ENCODE assay signal across 8 mouse cellular contexts in genomic region chr8:105278911-105279334, GRCm38 (mm10). TPM values are rescaled to one million over a fixed set of nuclear protein-coding genes. Genes with fewer than 3 reads are reported as not detected.
DNase-seq lines count a peak whose midpoint lies in the region; ATAC-seq and TF ChIP-seq lines count a peak whose summit lies in the region.

No protein-coding gene starts in this region.

- H3K9ac ChIP-seq in hindbrain, embryonic 15.5 days: no peak overlapping the region
- no peak overlapping the region for H3K9ac ChIP-seq in lung, embryonic 14.5 days

- H3K36me3 ChIP-seq in hindbrain, embryonic 15.5 days: peaks cover 24% of the 10 kb centered on the region
- H3K36me3 ChIP-seq in lung, embryonic 14.5 days (ENCODE audit: insufficient read depth): peaks cover 13% of the 10 kb centered on the region; the same call in 1 of the 2 replicates

- H3K9me3 ChIP-seq in hindbrain, embryonic 15.5 days: no peaks in the 10 kb centered on the region
- H3K9me3 ChIP-seq in lung, embryonic 14.5 days (ENCODE audit: low read depth, low read length): no peaks in the 10 kb centered on the region

- peak; percentile 93 to 95 for DNase-seq in cerebellum, postnatal 10 days
- DNase-seq in gastrocnemius, adult 18-20 months (ENCODE audit: low spot score): peak; percentile 87
- peak; percentile 80 to 88 for DNase-seq in layer of hippocampus, postnatal 10 days (ENCODE audit: low spot score in 2 of 2)
- peak; percentile 71 for DNase-seq in lung, embryonic 14.5 days
- peak; percentile 84 for DNase-seq in ovary, postnatal 36 days (ENCODE audit: low spot score)
- DNase-seq in MN1 (ENCODE audit: low spot score): no peak

- 0 out of 2 replicates have a peak overlapping the region, but pooled peaks have one; percentile 12 for H3K4me3 ChIP-seq in hindbrain, embryonic 15.5 days
- H3K4me3 ChIP-seq in lung, embryonic 14.5 days (ENCODE audit: low read depth, low read length): peak overlapping the region; percentile 23; the same call in 1 of the 2 replicates

- ATAC-seq in activated CD4-positive, CD25-positive, alpha-beta regulatory T cell, adult 4 months: peak; percentile 69
- ATAC-seq in hindbrain, embryonic 15.5 days (ENCODE audit: low FRiP score, low read depth): peak; percentile 46
- peak; percentile 50 for ATAC-seq in lung, embryonic 14.5 days (ENCODE audit: insufficient read depth)

- peak; percentile 45; the same call in 1 of the 2 replicates for TF ChIP-seq CTCF in lung, embryonic 14.5 days (IDR thresholded peaks at IDR 0.05; ENCODE audit: low read depth)

- WGBS in hindbrain, embryonic 15.5 days: 2% methylated on average over 28 of the region's 28 CpGs
- WGBS in lung, embryonic 14.5 days: 6% methylated on average over 28 of the region's 28 CpGs

- peaks cover 26% of the 10 kb centered on the region for H3K4me1 ChIP-seq in hindbrain, embryonic 15.5 days (replicated peaks)
- H3K4me1 ChIP-seq in lung, embryonic 14.5 days (ENCODE audit: insufficient read depth): peaks cover 3% of the 10 kb centered on the region; the same call in 1 of the 2 replicates

- H3K27ac ChIP-seq in hindbrain, embryonic 15.5 days (replicated peaks): no peak overlapping the region
- no peak overlapping the region for H3K27ac ChIP-seq in lung, embryonic 14.5 days (ENCODE audit: low read depth)

- peak overlapping the region; percentile 51 for H3K4me2 ChIP-seq in hindbrain, embryonic 15.5 days
- peak overlapping the region; percentile 47 for H3K4me2 ChIP-seq in lung, embryonic 14.5 days

- peaks cover 36% of the 10 kb centered on the region for H3K27me3 ChIP-seq in hindbrain, embryonic 15.5 days
- H3K27me3 ChIP-seq in lung, embryonic 14.5 days (ENCODE audit: insufficient read depth, low read length): peaks cover 65% of the 10 kb centered on the region

RNA-seq across cellular contexts. Expression of gene Nol3, which starts 3.0 kb away (rescaled TPM):
- not detected for polyA plus RNA-seq in activated CD4-positive, CD25-positive, alpha-beta regulatory T cell, adult 4 months (2017; shearing (Covaris generic))
- total RNA-seq in gastrocnemius, adult 18-20 months (2021): 10 to 100 TPM; 32.7 to 38.9 TPM
- 5.2 and 5.7 TPM in 2 replicates for polyA plus RNA-seq in hindbrain, embryonic 15.5 days (2015; fragmentation: Nextera tagmentation; extraction: Ambion mirVana)
- 1 to 10 TPM; 3.6 to 3.7 TPM for total RNA-seq in layer of hippocampus, postnatal 10 days (2021)
- 0.61 and 1.1 TPM in 2 replicates for polyA plus RNA-seq in lung, embryonic 14.5 days (2014; fragmentation: Nextera tagmentation; extraction: Ambion mirVana)

RNA-seq across cellular contexts. Expression of gene Hsf4, which starts 9.3 kb away (rescaled TPM):
- polyA plus RNA-seq in activated CD4-positive, CD25-positive, alpha-beta regulatory T cell, adult 4 months (2017; shearing (Covaris generic)): under 1 TPM; 0.31 to 0.37 TPM
- 10 to 100 TPM in 1 of 2 experiments, 1 to 10 TPM in 1; 9.8 to 11.1 TPM for total RNA-seq in gastrocnemius, adult 18-20 months (2021)
- polyA plus RNA-seq in hindbrain, embryonic 15.5 days (2015; fragmentation: Nextera tagmentation; extraction: Ambion mirVana): 0.54 and 0.76 TPM in 2 replicates
- under 1 TPM; 0.57 to 0.83 TPM for total RNA-seq in layer of hippocampus, postnatal 10 days (2021)
- polyA plus RNA-seq in lung, embryonic 14.5 days (2014; fragmentation: Nextera tagmentation; extraction: Ambion mirVana): 0.33 and 0.34 TPM in 2 replicates

RNA-seq across cellular contexts. Expression of gene 4931428F04Rik, which starts 10.7 kb away (rescaled TPM):
- polyA plus RNA-seq in activated CD4-positive, CD25-positive, alpha-beta regulatory T cell, adult 4 months (2017; shearing (Covaris generic)): 1 to 10 TPM in 1 of 2 experiments, under 1 TPM in 1; 0.79 to 1.1 TPM
- total RNA-seq in gastrocnemius, adult 18-20 months (2021): under 1 TPM; 0.53 to 0.74 TPM
- 124 and 146 TPM in 2 replicates for polyA plus RNA-seq in hindbrain, embryonic 15.5 days (2015; fragmentation: Nextera tagmentation; extraction: Ambion mirVana)
- 10 to 100 TPM; 60.0 to 60.5 TPM for total RNA-seq in layer of hippocampus, postnatal 10 days (2021)
- 9.0 and 9.5 TPM in 2 replicates for polyA plus RNA-seq in lung, embryonic 14.5 days (2014; fragmentation: Nextera tagmentation; extraction: Ambion mirVana)

RNA-seq across cellular contexts. Expression of gene Fbxl8, which starts 14.5 kb away (rescaled TPM):
- polyA plus RNA-seq in activated CD4-positive, CD25-positive, alpha-beta regulatory T cell, adult 4 months (2017; shearing (Covaris generic)): 10 to 100 TPM; 17.7 to 24.2 TPM
- under 1 TPM; 0.55 to 0.71 TPM for total RNA-seq in gastrocnemius, adult 18-20 months (2021)
- 1.3 and 1.6 TPM in 2 replicates for polyA plus RNA-seq in hindbrain, embryonic 15.5 days (2015; fragmentation: Nextera tagmentation; extraction: Ambion mirVana)
- under 1 TPM; 0.45 to 0.87 TPM for total RNA-seq in layer of hippocampus, postnatal 10 days (2021)
- 3.8 and 4.6 TPM in 2 replicates for polyA plus RNA-seq in lung, embryonic 14.5 days (2014; fragmentation: Nextera tagmentation; extraction: Ambion mirVana)

RNA-seq across cellular contexts. Expression of gene Tradd, which starts 14.5 kb away (rescaled TPM):
- polyA plus RNA-seq in activated CD4-positive, CD25-positive, alpha-beta regulatory T cell, adult 4 months (2017; shearing (Covaris generic)): 10 to 100 TPM; 54.2 to 64.6 TPM
- total RNA-seq in gastrocnemius, adult 18-20 months (2021): 1 to 10 TPM; 2.8 to 3.3 TPM
- 18.3 and 19.3 TPM in 2 replicates for polyA plus RNA-seq in hindbrain, embryonic 15.5 days (2015; fragmentation: Nextera tagmentation; extraction: Ambion mirVana)
- total RNA-seq in layer of hippocampus, postnatal 10 days (2021): 1 to 10 TPM; 6.5 to 8.9 TPM
- 24.3 and 26.1 TPM in 2 replicates for polyA plus RNA-seq in lung, embryonic 14.5 days (2014; fragmentation: Nextera tagmentation; extraction: Ambion mirVana)

Comparison
In these comparisons a context has a peak if more than half of its experiments do, and no peak if none do; other contexts are left out.
1. RNA of gene 4931428F04Rik, which starts 10.7 kb away (polyA plus RNA-seq): 124 to 146 TPM in hindbrain, embryonic 15.5 days; 9.0 to 9.5 TPM in lung, embryonic 14.5 days and 0.79 to 1.1 TPM in activated CD4-positive, CD25-positive, alpha-beta regulatory T cell, adult 4 months; every median in the first group is over 10 times any median in the second.
2. Peak in every context shown above with its lines, with median percentiles within 50 percentile points of each other: ATAC-seq.